Mouse (Mus musculus): ENCODE measurements around the gene Hist1h4m.
A peak's percentile ranks its signal among the peaks of the same experiment; 100 is the strongest.
"Not testable (repeated sequence)": the region's sequence is repeated elsewhere in the genome, so short reads cannot be mapped to it uniquely, and the experiment has no call there.

The Hist1h4m gene

DNA sequence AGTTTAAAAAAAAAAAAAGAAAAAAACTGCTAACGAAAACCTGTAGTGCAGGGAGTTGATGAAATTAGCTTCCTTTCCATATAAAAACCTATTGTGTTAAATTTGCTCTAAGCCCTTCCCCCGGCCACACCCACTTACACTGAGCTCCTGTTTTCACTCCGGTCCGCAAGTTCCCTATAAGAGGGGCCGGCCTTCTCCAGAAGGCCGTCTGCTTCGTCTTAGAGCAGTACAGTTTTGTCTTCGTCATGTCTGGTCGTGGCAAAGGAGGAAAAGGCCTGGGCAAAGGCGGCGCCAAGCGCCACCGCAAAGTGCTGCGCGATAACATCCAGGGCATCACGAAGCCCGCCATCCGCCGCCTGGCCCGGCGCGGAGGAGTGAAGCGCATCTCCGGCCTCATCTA, at the start of gene Hist1h4m:
TSS of gene Hist1h4m (plus strand) at position 208 of the 400 bp plus-strand sequence.
- peak; percentile 76 for DNase-seq (ENCODE audit: low spot score)

DNA sequence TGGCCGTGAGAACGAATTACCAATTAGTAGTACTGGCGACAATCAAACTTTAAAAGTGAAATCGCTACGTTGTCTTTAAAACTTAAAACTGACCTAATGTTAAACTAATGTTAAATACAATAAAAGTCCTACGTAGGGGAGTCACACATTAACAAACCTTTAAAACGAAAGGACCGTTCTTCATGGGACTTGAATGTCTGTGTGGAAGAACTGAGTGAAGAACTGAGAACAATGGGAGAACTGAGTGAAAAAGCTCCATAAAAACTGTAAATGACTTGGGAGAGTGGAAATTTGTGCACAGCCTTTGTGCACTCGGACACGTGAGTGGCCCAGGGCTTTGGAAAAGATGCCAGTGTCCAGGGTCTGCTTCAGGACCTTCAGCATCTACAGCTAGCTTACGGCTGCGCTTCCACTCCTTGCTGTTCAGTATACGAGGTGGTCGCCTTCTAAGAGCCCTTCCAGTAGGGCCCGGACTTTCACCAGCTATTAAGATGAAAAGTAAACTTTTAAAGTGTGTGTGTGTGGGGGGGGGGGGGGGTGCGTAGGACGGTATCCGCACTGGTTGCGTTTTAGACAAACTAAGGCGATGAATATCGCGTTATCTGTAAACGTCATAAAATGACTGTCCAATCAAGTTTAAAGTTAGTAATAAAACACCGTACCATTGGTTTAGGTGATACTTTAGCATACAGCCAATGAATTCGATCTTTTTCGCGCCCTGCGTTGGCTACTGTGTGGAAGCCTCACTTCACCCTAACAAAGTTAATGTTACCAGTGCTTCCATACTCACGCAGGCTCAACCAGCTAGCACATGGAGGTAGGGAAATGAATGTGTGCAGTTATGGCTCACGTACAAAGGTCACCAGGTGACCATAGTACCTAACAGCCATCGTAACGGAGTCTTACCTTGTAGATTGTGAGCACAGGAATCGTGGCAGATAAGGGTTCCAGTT, 32.5 kb upstream of the Hist1h4m start:
- peak; percentile 68 for DNase-seq (ENCODE audit: low spot score)

DNA sequence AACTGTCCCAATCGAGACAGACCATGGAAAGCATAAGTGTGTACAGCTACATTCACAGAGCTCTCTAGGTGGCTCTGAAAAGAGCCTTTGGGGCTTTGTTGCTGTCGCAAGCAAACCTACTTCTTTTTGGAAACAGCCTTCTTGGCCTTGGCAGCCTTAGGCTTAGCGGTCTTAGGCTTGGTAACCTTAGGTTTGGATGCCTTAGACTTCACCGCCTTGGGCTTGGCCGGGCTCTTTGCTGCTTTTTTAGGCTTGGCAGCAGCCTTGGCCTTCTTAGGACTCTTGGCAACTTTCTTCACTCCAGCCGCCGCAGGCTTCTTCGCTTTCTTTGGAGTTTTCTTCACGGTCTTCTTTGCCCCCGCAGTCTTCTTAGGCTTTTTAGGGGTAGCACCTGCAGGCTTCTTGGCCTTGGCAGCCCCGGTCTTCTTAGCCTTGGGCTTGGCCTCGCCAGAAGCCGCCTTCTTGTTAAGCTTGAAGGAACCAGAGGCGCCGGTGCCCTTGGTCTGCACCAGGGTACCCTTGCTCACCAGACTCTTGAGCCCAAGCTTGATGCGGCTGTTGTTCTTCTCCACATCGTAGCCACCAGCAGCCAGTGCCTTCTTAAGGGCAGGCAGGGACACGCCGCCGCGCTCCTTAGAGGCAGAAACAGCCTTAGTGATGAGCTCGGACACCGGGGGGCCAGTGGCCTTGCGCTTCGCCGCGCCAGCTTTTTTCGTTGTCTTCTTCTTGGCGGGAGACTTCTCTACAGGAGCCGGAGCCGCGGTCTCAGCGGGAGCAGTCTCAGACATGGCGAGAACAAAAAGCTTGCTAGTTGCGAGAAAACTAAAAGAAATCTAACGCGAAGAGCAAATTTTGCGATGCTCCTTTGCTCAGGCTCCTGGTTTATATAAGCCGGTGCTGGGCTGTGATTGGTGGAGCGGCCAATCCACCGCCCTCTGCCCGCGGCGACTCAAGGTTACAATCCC, 31.5 kb upstream of the Hist1h4m start, which contains the start of gene Hist1h1b:
TSS of gene Hist1h1b (minus strand) at position 859 of the 965 bp plus-strand sequence.
- DNase-seq (ENCODE audit: low spot score), result peak; percentile 64

DNA sequence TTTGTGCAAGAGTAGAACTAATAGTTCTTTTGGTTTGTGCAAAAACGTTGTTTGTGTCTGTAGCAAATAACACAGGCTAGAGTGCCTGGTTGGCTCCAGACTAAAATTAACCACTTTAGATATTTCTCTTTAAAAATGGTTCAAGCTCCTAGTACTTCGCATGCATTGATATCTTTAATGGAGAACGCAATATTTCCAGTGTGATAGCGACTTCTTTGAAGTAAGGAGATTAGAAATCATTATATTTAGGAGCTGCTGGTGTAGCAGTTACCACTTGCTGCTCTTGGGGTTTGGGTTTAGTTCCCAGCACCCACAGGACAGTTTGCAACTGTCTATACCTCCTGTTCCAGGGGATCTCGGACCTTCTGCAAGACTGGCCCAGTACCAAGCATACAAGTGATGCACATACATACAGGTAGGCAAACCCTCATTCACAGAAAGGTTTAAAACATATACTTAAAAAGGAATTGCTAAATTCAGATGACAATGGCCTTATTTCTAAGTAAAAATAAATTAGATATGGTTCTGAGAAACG, 30.5 kb upstream of the Hist1h4m start:
- no peak for DNase-seq (ENCODE audit: low spot score)

DNA sequence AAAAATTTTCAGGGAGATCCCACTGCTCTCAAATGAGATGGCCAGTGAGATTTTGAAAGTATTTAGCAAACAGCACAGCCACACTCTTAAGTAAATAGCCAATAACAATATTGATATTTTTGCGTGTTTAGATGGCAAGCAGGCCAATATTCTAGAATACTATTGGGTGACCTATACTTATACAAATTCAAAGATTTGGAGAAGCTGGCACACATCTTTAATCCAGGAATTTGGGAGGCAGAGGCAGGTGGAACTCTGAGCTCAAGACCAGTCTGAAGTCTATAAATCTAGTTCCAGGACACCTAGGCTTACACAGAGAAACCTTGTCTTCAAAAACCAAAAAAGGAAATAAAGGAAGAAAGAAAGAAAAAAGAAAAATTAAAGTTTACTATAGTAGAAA, 29.9 kb upstream of the Hist1h4m start:
- DNase-seq (ENCODE audit: low spot score), result no peak

DNA sequence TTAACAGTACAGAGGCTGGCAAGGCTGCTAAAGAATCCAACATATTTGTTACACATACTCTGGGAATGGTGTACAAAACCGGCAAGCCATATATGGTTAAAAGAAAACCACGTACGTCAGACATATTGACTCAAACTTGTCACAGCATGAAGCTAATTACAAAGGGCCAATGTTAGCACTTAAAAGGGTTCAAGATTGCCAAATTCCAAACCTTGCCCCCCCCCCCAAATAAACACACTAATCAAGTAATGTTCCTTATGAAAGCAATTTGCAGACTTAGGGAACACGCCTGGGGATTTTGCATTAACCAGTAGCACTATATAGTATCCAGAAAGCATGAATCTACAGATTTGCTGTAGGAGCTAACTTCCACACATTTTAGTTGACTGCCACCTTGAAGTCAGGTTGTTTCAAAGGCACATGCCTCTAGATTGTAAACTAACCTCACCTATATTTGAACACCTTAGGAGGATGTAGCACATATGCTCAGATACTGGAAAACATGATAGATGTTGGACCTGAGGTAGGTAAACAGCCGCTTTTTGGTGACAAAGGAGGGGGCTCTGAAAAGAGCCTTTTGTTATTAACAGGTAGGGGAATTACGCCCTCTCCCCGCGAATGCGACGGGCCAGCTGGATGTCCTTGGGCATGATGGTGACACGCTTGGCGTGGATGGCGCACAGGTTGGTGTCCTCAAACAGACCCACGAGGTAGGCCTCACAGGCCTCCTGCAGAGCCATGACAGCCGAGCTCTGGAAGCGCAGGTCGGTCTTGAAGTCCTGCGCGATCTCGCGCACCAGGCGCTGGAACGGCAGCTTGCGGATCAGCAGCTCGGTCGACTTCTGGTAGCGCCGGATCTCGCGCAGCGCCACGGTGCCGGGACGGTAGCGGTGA, 28.9 kb upstream of the Hist1h4m start:
- peak; percentile 34 for DNase-seq (ENCODE audit: low spot score)

DNA sequence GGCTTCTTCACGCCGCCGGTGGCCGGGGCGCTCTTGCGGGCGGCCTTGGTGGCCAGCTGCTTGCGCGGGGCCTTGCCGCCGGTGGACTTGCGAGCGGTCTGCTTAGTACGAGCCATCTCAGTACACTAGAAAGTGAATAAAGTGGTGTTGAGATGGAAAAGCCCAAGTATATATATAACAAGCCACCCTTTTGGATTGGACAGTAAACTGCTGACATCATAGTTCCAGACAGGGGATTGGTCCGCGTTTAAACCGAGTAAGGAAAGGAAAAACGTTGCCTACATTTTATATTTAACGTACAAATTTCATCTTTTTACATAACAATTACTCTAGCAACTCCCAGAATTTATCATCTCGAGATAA, 28.3 kb upstream of the Hist1h4m start, which contains the start of gene Hist1h3i:
TSS of gene Hist1h3i (minus strand) at position 116 of the 363 bp plus-strand sequence.
- DNase-seq (ENCODE audit: low spot score), result peak; percentile 62

DNA sequence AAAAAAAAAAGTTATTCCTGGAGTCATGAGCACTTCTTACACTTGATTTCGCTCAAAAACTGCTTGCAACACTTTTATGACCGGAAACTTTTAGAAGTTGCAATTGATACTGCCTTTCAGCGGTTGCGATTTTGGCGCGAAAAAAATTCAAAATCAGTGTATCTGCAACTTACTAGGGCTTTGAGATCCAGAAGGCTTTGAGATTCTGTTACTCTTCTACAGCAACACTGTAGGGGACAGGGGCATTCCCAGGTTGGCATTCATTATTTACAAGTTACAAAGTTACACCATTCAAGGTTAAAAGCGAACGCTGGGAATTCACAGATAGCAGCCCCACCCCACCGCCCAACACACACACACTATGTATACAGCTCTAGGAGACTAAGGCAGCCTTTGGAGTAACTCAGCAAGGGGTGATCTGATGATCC, 27.8 kb upstream of the Hist1h4m start:
- peak; percentile 62 for DNase-seq (ENCODE audit: low spot score)

DNA sequence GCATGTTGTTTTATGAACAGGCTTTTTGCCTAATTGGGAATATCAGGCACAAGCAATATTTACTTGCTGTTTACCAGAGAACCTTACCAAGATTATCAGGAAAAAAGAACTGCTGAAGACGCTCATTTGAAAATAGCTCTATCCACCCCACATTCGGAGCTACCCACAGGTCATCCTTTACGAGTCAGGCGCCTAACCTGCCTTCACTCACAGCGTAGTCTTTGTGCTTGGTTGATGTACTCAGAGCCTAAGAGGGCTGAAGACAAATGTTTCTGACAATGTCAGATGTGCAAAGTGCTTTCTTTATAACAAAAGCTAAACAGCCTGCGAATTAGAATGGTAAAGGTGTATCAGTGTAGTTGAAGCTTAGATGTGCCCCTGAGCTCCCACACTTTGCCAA, 27.2 kb upstream of the Hist1h4m start:
- no peak for DNase-seq (ENCODE audit: low spot score)

DNA sequence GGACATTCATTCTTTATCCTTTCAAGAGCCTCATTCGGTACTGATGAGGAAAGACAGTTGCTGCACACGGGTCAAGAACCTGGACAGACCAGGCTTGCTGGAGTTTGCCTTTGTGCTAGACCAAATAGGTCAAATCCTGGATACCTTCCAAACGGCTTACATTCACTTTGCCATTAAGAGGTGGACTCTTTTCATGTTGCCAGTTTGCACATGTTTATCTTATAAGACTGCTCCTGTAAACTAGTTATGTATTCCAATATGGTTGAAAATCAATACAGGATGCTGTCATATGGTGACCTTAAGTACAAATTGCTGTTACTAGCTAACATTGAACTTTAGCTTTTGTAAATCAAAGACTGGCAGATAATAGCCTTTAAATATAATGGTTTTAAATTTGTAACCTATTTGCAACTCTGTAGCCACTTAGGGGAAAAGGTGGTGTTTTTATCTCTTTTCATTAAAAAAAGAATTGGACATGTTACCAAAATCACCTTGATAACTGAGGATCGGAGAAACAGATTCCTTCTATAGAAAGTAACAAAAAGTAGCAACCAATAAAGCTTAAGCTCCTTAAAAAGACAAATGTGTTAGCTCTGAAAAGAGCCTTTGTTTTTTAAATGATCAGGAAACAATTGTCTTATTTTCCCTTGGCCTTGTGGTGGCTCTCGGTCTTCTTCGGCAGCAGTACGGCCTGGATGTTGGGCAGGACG, 25.2 kb upstream of the Hist1h4m start:
- peak; percentile 48 for DNase-seq (ENCODE audit: low spot score)

DNA sequence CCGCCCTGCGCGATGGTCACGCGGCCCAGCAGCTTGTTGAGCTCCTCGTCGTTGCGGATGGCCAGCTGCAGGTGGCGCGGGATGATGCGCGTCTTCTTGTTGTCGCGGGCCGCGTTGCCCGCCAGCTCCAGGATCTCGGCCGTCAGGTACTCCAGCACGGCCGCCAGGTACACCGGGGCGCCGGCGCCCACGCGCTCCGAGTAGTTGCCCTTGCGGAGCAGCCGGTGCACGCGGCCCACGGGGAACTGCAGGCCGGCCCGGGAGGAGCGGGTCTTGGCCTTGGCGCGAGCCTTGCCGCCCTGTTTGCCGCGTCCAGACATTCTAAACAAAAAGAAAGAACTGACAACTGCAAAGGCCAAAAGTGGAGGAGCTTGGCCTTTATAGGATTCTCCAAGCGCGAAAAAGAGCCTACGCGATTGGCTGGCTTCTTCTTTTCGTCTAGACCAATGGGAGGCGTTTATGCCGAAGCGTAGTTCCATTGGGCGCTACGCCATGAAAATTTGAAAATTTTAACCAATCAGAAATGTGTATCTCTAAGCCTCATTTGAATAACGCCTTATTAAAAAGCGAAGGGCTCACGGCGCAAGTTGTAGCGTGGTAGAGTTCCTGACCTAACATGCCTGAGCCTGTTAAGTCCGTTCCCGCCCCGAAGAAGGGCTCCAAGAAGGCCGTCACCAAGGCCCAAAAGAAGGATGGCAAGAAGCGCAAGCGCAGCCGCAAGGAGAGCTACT, 24.5 kb upstream of the Hist1h4m start, which contains the start of the genes Hist1h2an and Hist1h2bp:
TSS of gene Hist1h2an (minus strand) at position 320 of the 731 bp plus-strand sequence.
TSS of gene Hist1h2bp (plus strand) at position 563 of the 731 bp plus-strand sequence.
- peak; percentile 95 for DNase-seq (ENCODE audit: low spot score)

DNA sequence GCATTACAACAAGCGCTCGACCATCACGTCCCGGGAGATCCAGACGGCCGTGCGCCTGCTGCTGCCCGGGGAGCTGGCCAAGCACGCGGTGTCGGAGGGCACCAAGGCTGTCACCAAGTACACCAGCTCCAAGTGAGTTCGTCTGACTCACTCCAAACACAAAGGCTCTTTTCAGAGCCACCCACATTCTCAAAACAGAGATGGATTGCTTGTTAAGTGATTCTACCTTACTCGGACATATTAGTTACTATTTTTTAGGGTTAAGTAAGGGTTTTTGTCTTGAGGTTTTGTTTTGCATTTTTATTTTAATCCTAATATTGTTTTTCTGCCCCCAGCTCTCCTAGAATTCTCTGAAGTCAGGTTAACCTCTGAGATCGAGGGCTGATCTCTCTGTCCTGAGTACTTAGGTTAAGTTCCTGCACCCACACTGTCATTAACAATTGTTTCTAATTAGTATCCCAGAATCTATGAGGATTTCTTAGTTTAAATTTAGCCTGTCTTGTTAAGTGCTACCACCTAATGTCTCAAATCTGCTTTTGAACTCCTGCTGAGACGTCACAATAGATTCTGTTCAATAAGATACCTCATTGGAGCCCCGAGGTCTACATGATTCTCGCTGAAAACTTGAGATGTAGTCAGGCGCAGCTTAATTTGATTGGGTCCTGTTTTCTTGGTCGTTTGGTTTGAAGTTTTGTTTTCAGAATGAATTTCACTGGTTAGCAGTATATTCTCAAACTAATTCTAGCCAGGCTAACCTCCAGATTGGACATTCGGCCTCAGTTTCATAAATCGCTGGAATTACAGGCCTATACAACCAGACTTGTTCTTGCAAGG, 23.6 kb upstream of the Hist1h4m start:
- DNase-seq (ENCODE audit: low spot score), result peak; percentile 38

DNA sequence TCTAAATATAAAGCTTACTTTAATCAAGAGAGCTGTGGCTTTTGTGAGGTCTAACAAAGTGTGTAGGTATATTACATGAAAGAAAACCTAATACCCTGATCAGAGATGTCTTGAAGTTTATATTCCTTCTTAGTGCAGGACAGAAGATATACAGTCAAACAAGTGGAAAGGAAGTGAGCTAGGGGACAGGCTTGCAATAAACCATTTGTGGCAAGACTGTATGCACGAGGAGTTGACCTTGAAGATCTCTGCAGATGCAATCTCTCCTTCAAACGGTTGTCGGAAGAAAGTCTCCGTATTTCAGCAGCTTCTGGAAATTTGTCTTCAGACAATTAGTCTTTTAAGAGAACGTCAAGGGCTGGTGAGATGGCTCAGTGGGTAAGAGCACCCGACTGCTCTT, 21.6 kb upstream of the Hist1h4m start:
- DNase-seq (ENCODE audit: low spot score), result no peak

DNA sequence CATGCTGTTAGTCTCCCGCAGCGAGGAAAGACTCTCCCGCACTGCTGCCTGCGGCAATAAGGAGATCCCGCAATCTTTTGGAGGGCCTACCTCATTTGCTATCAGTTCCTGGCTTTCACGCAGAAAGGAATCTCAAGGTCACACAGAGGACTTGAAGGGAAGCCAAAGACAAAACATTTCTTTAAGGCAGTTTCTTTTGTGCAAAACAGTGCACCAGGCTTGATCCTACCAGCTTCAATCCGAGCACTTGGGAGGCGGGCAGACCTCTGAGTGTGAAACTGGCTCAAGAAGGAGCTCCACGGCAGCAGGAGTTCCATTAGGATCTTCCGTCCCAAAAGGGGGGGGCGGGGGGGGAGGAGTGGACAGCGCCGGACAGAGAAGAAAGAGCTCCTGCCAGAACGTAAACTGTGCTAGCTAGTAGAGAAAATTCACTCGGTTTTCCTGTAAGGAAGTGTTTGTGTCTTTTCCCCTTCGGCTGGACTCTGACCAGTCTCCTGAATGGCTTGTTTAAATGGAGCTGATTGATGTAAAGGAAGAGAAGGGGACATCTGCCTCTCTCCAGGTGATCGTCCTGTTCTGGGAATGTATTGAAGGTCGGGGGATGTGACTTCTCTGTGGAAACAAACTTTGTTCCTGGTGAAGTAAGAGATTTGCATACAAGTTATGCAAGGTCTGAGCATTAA, 20.8 kb upstream of the Hist1h4m start:
- DNase-seq (ENCODE audit: low spot score), result no peak

DNA sequence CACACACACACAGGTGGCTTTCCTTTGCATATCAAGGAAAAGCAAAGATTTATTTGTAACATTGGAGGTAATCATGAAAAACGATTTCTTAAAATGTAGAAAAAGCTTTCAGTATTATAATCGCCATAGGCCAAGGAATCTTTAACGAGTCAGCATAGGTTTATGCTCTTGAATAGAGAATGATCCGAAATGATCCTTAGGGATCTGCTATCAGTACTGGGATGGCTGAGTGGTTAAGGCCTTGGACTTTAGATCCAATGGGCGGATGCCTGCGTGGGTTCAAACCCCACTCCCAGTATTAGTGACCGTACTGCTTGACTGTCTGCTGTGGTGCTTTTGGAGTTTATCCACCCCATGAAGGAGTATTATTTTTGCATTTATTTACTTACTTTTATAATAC, 16.0 kb upstream of the Hist1h4m start:
- DNase-seq (ENCODE audit: low spot score), result no peak

DNA sequence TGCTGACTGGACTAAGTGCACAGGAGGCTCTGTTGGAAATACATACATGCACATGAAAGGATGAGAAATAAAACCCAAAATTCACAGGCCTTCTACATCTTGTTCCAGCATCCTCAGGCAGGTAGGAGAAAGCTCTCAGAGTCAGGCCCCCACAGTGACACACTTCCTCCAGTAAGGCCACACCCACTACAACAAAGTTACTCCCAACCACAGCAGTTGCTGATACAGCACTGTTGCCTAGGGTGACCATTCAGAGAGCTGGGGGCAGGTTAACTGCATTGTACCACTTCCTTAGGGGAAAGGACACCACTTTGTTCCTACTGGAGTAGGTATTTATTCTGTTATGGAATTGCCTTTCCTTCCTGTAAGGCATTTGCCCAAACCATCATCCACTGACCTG, 14.4 kb upstream of the Hist1h4m start:
- not testable (repeated sequence) for DNase-seq (ENCODE audit: low spot score)

DNA sequence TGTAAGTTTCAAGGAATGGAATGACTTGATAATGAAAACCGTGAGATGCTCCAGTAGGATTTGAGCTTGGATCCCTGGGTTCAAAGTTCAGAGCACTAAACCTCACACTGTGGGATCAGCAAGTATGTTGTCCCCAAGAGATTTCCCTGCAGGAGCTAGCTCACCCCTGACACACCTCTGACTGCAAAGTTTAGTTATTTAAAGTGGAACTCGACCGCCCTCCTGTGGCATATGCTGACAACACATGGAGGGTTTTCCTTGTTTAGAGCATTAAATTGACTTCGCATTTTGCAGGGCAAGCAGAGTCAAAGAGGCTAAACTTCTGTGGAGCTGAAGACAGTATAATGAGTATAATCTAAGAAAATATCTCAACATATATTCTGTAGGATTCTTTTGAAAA, 8.5 kb upstream of the Hist1h4m start:
- not testable (repeated sequence) for DNase-seq (ENCODE audit: low spot score)

DNA sequence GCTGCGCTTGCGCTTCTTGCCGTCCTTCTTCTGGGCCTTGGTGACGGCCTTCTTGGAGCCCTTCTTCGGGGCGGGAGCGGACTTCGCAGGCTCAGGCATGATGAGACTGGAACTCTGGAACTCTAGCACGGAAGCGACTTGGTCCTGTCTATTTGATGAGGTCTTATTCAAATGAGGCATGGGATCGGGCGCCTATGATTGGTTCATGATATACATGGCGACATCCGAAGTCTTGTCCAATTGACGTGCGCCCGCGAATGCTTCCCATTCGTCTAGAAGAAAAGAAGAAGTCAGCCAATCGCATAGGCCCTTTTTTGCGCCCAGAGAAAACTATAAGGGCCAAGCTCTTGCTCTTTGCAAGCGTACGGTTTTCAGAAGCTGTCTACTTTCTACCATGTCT, 1.5 kb upstream of the Hist1h4m start, which contains the start of the genes Hist1h2bq and Hist1h2ao:
TSS of gene Hist1h2bq (minus strand) at position 125 of the 400 bp plus-strand sequence.
TSS of gene Hist1h2ao (plus strand) at position 393 of the 400 bp plus-strand sequence.
- not testable (repeated sequence) for DNase-seq (ENCODE audit: low spot score)

Measured in testis, postnatal 14 days (tissue).